Mouse (Mus musculus): Measurements from ENCODE around the gene Mast3.

GRCm38 (mm10) chr8:70765329-70765728 is 39.5 kb downstream of the Mast3 start:
- no peak for TF ChIP-seq GATA1 (IDR thresholded peaks at IDR 0.05; ENCODE audit: borderline replicate concordance, low read length)
- no peak for TF ChIP-seq FLI1 (IDR thresholded peaks at IDR 0.05; ENCODE audit: low read length)

All from megakaryocyte, embryonic 14.5 days (primary cell).